Mouse (Mus musculus) neural tube, embryonic 14.5 days (tissue): ENCODE results near the gene Dok4. TPM values are rescaled to one million over a fixed set of nuclear protein-coding genes. Genes with fewer than 3 reads are reported as not detected.

Experiments
- ATAC-seq: fragments of 200-750 bp; cut with Nextera tagmentation; 2 replicates; pipeline ENCODE4 v1.8.0; 2017; ENCODE audit warnings: low read depth, mild to moderate bottlenecking, moderate TSS enrichment, moderate library complexity
- H3K27ac ChIP-seq: fragments of 300-500 bp; sonication (generic); 2 replicates; pipeline ENCODE4 v1.5.1; 2014; ENCODE audit warnings: low read depth, mild to moderate bottlenecking, control low read depth, low read length, moderate library complexity, mixed read lengths
- H3K27me3 ChIP-seq: fragments of 300-500 bp; sonication (generic); 2 replicates; pipeline ENCODE4 v1.6.1; 2014; ENCODE audit warnings: low read length; ENCODE audit not compliant: control insufficient read depth, insufficient read depth
- H3K36me3 ChIP-seq: fragments of 300-500 bp; sonication (generic); 2 replicates; pipeline ENCODE4 v1.6.1; 2014; ENCODE audit warnings: low read length, mixed read lengths; ENCODE audit not compliant: control insufficient read depth, insufficient read depth
- H3K4me1 ChIP-seq: fragments of 300-500 bp; sonication (generic); 2 replicates; pipeline ENCODE4 v1.6.1; 2014; ENCODE audit warnings: low read length; ENCODE audit not compliant: control insufficient read depth, insufficient read depth
- H3K4me2 ChIP-seq: fragments of 300-500 bp; sonication (generic); 2 replicates; pipeline ENCODE4 v1.6.1; 2014; ENCODE audit warnings: mild to moderate bottlenecking, low read depth, low read length, control low read depth
- H3K4me3 ChIP-seq: fragments of 300-500 bp; sonication (generic); 2 replicates; pipeline ENCODE4 v1.5.1; 2014; ENCODE audit warnings: low read depth, low read length, control low read depth, mixed read lengths
- H3K9ac ChIP-seq: fragments of 300-500 bp; sonication (generic); replicated peaks from 2 replicates; pipeline ENCODE4 v1.6.1; 2014; ENCODE audit warnings: low read depth, mild to moderate bottlenecking, control low read depth, low read length, mixed read lengths
- H3K9me3 ChIP-seq: fragments of 300-500 bp; sonication (generic); 2 replicates; pipeline ENCODE4 v1.6.1; 2016; ENCODE audit warnings: low read length; ENCODE audit not compliant: control insufficient read depth
- WGBS: fragments of 180-500 bp; shearing (Covaris S2); extraction: QIAGEN DNeasy Blood & Tissue Kit; methylation state at CpG from one replicate; pipeline ENCODE4 v1.1.7; 2014; 5-methylcytosine and 5-hydroxymethylcytosine counted together
- polyA plus RNA-seq: library from polyadenylated mRNA; unstranded; fragments of >200 nt; fragmentation: Nextera tagmentation; extraction: Ambion mirVana; gene quantifications from 2 replicates; pipeline ENCODE4 v1.2.1, GENCODE M21; 2014

Gene Dok4
- polyA plus RNA-seq, 1 experiment from 2014 or later = 66.6 TPM

DNA sequence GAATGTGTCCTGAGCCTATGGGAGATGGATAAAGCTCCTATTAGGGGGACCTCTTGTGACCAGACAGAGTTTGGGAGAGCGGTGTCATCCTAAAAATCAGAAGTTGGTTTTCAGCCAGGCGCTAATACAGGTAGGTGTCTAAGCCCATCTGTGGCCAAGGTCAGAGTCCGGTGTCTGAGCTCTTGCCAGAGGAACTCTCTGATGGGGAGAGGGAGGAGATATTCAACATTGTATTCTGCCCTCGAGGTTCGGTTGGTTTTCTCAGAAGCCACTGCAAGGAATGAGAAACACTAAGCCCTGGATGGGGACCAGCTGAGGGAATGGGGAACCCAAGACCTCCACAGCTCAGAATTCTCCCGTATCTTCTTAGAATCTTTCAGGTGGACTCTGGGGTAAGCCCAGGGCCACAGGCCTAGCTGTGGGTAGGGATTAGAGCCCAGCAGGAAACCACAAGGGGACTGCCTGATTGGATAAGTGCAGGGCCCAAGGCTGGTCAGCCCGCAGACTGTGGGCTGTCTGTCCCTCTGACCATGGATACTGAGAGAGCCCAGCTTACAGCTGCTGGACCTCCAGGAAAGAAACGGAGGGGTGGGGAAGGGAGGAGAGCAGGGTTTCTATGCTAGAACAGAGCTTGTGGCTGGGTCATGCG is 40.3 kb upstream of the Dok4 start:
- WGBS = 50% methylated on average over 9 of the region's 9 CpGs
- 0 out of 2 replicates have a peak overlapping the region, but pooled peaks have one; percentile 44 for H3K4me3 ChIP-seq
- no peaks in the 10 kb centered on the region for H3K9me3 ChIP-seq
- H3K36me3 ChIP-seq = no peaks in the 10 kb centered on the region
- ATAC-seq = no peak
- no peak overlapping the region for H3K27ac ChIP-seq
- peaks cover 25% of the 10 kb centered on the region for H3K4me1 ChIP-seq
- H3K9ac ChIP-seq = 0 out of 2 replicates have a peak overlapping the region, but pooled peaks have one; percentile 7
- peak overlapping the region; percentile 62 for H3K4me2 ChIP-seq
- peaks cover 4% of the 10 kb centered on the region; the same call in 1 of the 2 replicates for H3K27me3 ChIP-seq

- no peak overlapping the region for H3K9ac ChIP-seq
- H3K36me3 ChIP-seq = no peaks in the 10 kb centered on the region
- H3K27me3 ChIP-seq = peaks cover 4% of the 10 kb centered on the region; the same call in 1 of the 2 replicates
- no peak for ATAC-seq
- no peak overlapping the region for H3K27ac ChIP-seq
- no peak overlapping the region for H3K4me3 ChIP-seq
- H3K4me1 ChIP-seq = peaks cover 25% of the 10 kb centered on the region
- no peaks in the 10 kb centered on the region for H3K9me3 ChIP-seq
- 41% methylated on average over 3 of the region's 3 CpGs for WGBS
- no peak overlapping the region for H3K4me2 ChIP-seq
Observed at GRCm38 (mm10) chr8:94914701-94915101, 38.6 kb upstream of the Dok4 start.

- no peak for ATAC-seq
- Histone ChIP-seq H3K36me3 (no peaks in the 10 kb centered on the region), H3K9ac (no peak overlapping the region), H3K27me3 (peaks cover 4% of the 10 kb centered on the region; the same call in 1 of the 2 replicates), H3K4me3 (no peak overlapping the region), H3K27ac (no peak overlapping the region), H3K4me2 (no peak overlapping the region), H3K4me1 (peaks cover 25% of the 10 kb centered on the region), H3K9me3 (no peaks in the 10 kb centered on the region)
- 81% methylated on average over 6 of the region's 6 CpGs for WGBS
Observed at GRCm38 (mm10) chr8:94914256-94914655, 38.1 kb upstream of the Dok4 start.

DNA sequence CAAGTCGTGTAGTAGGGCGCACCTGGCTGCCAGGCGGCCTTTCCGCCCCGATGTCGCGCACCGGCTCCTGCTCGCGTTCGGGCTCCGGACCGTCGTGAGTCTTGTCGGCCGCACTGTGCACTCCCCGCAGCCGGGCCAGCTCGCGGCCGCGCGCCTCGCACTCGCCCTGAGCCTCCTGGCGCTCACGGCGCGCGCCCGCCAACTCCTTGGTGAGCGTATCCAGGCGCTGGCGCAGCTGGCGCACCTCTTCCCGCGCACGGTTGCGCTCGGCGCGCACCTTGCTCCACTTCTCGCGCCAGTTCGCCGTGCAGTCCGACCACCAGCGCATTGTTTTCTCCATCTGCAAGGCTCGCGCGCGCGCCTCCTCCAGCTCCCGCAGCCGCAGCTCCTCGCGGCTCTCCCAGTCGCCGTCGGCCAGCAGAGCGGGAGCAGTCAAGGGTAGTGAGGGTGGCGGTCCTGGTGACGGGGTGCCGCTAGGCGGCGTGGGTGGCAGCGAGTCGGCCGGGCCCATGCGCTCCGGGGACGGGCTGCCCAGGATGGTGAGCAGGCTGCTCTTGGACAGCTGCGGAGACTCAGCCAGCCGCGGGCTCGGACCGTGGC is 37.0 kb upstream of the Dok4 start:
- WGBS = 4% methylated on average over 76 of the region's 77 CpGs
- Histone ChIP-seq H3K4me1 (peaks cover 25% of the 10 kb centered on the region), H3K4me2 (peak overlapping the region; percentile 75), H3K36me3 (no peaks in the 10 kb centered on the region), H3K4me3 (peak overlapping the region; percentile 44), H3K27ac (no peak overlapping the region), H3K9me3 (no peaks in the 10 kb centered on the region), H3K27me3 (peaks cover 4% of the 10 kb centered on the region; the same call in 1 of the 2 replicates), H3K9ac (peak overlapping the region; percentile 34)
- ATAC-seq = peak; percentile 73; the same call in 1 of the 2 replicates

DNA sequence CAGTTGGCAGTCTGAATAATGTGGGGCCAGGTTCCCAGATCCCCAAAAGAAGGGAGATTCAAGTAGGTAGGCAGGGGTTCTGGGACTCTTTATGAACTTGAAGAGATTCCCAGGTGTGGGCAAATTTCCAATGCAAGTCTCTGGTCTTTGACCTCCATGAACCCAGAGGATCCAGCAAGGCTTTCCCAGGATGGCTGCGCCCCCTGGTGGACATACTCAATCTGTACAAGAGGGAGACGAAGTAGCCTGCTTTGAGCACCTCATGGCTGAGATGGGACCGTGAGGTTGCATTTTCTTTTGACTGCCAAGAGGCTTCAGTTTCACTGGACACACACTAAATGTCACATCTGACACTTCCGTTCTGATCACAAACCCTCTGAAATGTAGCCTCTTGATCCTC is 32.7 kb upstream of the Dok4 start:
- H3K4me2 ChIP-seq = no peak overlapping the region
- no peaks in the 10 kb centered on the region for H3K36me3 ChIP-seq
- WGBS = 10% methylated on average over 4 of the region's 4 CpGs
- peaks cover 6% of the 10 kb centered on the region; the same call in 1 of the 2 replicates for H3K4me1 ChIP-seq
- H3K9me3 ChIP-seq = no peaks in the 10 kb centered on the region
- no peak overlapping the region for H3K9ac ChIP-seq
- H3K27me3 ChIP-seq = peaks cover 4% of the 10 kb centered on the region; the same call in 1 of the 2 replicates
- H3K4me3 ChIP-seq = no peak overlapping the region
- H3K27ac ChIP-seq = no peak overlapping the region
- no peak for ATAC-seq

DNA sequence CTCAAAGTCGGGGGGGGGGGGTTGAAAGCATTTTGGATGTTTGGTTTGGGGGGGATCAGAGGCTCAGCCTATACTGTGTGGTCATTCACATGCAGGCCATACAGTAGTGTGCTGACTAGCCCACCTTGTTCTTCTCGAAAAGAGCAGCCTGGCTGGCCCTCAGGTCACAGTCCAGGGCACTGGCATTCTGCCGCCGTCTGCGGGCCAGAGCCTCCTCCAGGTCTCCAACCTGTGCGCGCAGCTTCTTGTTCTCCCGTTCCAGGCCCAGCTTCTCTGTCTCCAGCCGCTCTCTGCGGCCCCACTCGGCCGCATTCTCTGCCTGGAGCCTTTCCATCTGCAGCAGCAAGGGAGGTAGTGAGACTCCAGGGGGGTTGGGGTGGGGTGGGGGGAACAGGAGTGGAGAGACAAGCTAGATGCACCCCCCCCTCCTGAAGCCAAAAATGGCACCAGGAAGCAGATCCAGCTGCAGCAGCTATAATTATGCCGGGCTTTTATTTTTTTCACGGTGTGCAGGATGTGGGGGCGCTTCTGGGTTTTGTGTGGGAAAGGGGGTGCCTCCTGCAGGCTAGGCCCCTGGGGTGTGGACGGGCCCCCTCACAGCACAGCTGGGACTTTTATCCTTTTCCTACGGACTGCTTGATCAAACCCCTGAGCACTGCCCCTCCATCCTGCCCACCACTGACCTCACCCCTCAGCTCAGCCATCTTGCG is 31.6 kb upstream of the Dok4 start:
- Histone ChIP-seq H3K27me3 (peaks cover under 1% of the 10 kb centered on the region; the same call in 1 of the 2 replicates), H3K36me3 (no peaks in the 10 kb centered on the region), H3K4me3 (no peak overlapping the region), H3K27ac (no peak overlapping the region), H3K9ac (no peak overlapping the region; the same call in 1 of the 2 replicates), H3K9me3 (no peaks in the 10 kb centered on the region), H3K4me2 (no peak overlapping the region), H3K4me1 (peaks cover under 1% of the 10 kb centered on the region; the same call in 1 of the 2 replicates)
- no peak for ATAC-seq
- WGBS = 87% methylated on average over 17 of the region's 18 CpGs

DNA sequence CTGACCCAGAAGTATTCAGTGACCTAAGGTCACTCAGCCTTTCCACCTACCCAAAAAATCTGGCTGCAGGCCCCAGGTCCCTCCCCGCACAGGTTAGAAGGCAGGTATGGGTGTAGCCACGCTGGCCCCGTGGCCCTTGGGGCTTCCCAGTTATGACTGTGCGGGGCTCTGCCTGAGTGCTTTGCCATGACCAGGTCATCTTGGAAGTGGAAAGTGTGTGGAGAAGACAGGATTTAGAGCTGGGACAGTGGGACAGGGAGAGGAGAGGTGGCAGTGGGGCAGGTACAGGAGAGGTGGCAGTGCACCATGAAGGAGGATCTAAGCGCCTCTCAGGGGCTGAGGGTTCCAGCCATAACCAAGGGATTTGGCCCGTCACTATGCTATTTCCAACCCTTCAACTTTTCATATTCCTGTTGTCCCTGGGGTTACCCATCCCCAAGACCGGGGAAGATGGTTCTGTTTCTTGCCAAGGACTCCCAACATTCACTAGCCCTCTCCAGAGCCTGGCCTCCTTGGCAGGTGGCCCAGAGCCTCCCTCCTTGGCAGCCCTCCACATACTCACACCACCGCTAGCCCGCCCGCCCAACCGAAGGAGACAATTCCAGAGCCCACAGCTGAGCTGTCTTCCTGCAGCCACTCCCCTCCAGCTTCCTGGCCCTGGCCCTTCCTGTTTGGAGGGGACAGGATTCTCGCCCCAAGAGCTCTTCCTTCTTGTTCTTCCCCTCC is 28.5 kb upstream of the Dok4 start:
- no peaks in the 10 kb centered on the region for H3K36me3 ChIP-seq
- H3K4me1 ChIP-seq = no peaks in the 10 kb centered on the region
- no peak overlapping the region for H3K9ac ChIP-seq
- no peaks in the 10 kb centered on the region for H3K27me3 ChIP-seq
- 71% methylated on average over 12 of the region's 12 CpGs for WGBS
- no peaks in the 10 kb centered on the region for H3K9me3 ChIP-seq
- no peak overlapping the region for H3K4me3 ChIP-seq
- H3K4me2 ChIP-seq = no peak overlapping the region
- peak; percentile 52; the same call in 1 of the 2 replicates for ATAC-seq
- no peak overlapping the region; the same call in 1 of the 2 replicates for H3K27ac ChIP-seq

- 22% methylated on average over 12 of the region's 12 CpGs for WGBS
- H3K9me3 ChIP-seq = no peaks in the 10 kb centered on the region
- no peak overlapping the region for H3K4me3 ChIP-seq
- no peak overlapping the region for H3K4me2 ChIP-seq
- ATAC-seq = peak; percentile 34
- no peaks in the 10 kb centered on the region for H3K4me1 ChIP-seq
- H3K9ac ChIP-seq = no peak overlapping the region
- H3K36me3 ChIP-seq = no peaks in the 10 kb centered on the region
- H3K27me3 ChIP-seq = no peaks in the 10 kb centered on the region
- no peak overlapping the region for H3K27ac ChIP-seq
Observed at GRCm38 (mm10) chr8:94903709-94904108, 27.6 kb upstream of the Dok4 start.
